Mouse (Mus musculus) hindbrain, embryonic 12.5 days (tissue): ENCODE measurements at regions not wholly inside any gene's neighbourhood (a gene's known extent, or its start where the extent isn't known, plus 50 kb on each side); places are given as distances from the start of the nearest gene placed in this dataset.

Experiments
- ATAC-seq: fragments of 200-750 bp; cut with Nextera tagmentation; 2 replicates; pipeline ENCODE4 v1.8.0; 2017; ENCODE audit warnings: moderate TSS enrichment; ENCODE audit not compliant: low FRiP score
- H3K27ac ChIP-seq: fragments of 300-500 bp; sonication (generic); 2 replicates; pipeline ENCODE4 v1.5.1; 2016; ENCODE audit warnings: mild to moderate bottlenecking
- H3K27me3 ChIP-seq: fragments of 300-500 bp; sonication (generic); 2 replicates; pipeline ENCODE4 v1.6.1; 2016; ENCODE audit warnings: mild to moderate bottlenecking
- H3K36me3 ChIP-seq: fragments of 300-500 bp; sonication (generic); 2 replicates; pipeline ENCODE4 v1.6.1; 2016; ENCODE audit warnings: mild to moderate bottlenecking
- H3K4me1 ChIP-seq: fragments of 300-500 bp; sonication (generic); 2 replicates; pipeline ENCODE4 v1.6.1; 2016
- H3K4me2 ChIP-seq: fragments of 300-500 bp; sonication (generic); replicated peaks from 2 replicates; pipeline ENCODE4 v1.6.1; 2016; ENCODE audit warnings: mild to moderate bottlenecking
- H3K4me3 ChIP-seq: fragments of 300-500 bp; sonication (generic); 2 replicates; pipeline ENCODE4 v1.5.1; 2016; ENCODE audit warnings: mild to moderate bottlenecking
- H3K9ac ChIP-seq: fragments of 300-500 bp; sonication (generic); 2 replicates; pipeline ENCODE4 v1.6.1; 2016; ENCODE audit warnings: mild to moderate bottlenecking, moderate library complexity
- H3K9me3 ChIP-seq: fragments of 300-500 bp; sonication (generic); replicated peaks from 2 replicates; pipeline ENCODE4 v1.6.1; 2016; ENCODE audit warnings: mild to moderate bottlenecking
- WGBS: fragments of 180-500 bp; shearing (Covaris S2); methylation state at CpG from one replicate; pipeline ENCODE4 v1.1.7; 2016; 5-methylcytosine and 5-hydroxymethylcytosine counted together

DNA sequence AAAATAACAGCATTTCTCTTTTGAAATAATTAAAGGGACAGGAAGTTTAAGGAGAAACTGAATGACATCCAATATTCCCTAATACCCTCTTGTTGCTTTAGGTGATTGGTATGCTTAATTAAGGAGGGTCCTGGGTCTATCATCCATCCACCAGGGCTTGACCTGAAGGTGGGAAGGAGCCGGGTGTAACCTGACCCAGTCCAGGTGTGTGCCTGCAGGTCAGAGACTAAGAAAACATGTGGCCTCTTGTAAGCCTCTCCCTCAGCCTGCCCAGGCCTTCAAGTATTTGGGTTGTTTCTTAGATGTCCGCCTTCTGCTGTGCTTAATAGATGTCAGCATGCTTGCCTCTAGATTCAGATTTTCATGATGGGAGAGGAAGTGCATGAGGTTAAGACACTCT, 74.7 kb upstream of the Gm10295 start:
- Histone ChIP-seq H3K4me1 (no peaks in the 10 kb centered on the region), H3K27ac (no peak overlapping the region), H3K4me2 (no peak overlapping the region), H3K9ac (no peak overlapping the region), H3K27me3 (no peaks in the 10 kb centered on the region), H3K36me3 (no peaks in the 10 kb centered on the region), H3K9me3 (no peaks in the 10 kb centered on the region), H3K4me3 (no peak overlapping the region)
- no peak for ATAC-seq
- WGBS: 57% methylated on average over 2 of the region's 2 CpGs

DNA sequence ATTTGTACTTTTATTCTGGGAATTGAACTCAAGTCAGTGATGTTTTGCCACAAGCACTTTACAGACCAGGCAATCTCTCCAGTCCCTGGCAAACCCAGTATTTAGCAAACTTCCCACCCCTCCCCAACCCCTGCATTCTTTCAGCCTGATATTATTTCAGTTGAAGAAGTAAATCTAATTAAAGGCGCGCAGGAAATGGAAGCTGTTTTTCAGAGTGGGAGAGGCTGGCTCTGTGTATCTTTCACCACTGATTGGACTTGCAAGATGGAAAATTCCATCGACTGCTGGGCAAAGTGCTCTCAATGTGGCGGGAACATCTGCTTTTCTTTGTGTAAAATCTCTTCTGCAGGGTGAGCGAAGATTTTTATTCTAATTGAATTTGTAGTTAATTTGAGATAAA, 68.0 kb upstream of the Gm10295 start:
- WGBS: 83% methylated on average over 5 of the region's 5 CpGs

DNA sequence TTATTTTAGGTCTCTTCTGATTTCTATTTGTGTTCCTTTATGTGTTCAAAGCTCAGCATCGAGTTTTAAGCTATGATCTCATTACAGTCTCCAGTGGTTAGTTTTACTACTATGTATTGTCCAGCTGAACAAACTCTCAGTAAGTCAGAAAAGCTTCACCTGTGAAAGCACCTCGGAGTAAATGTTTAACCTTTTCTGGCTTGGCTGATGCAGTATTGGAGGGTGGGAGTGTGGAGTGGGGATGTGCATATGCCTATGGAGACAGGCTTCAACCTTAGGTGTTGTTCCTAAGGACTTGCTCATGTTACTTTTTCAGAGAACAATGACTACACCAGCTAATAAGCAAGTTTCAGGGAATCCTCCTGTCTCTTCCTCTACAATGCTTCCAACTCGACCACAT, 67.6 kb upstream of the Gm10295 start:
- WGBS: 73% methylated on average over 3 of the region's 3 CpGs
- Histone ChIP-seq H3K4me3 (no peak overlapping the region), H3K27ac (no peak overlapping the region), H3K9ac (no peak overlapping the region), H3K4me1 (no peaks in the 10 kb centered on the region), H3K9me3 (no peaks in the 10 kb centered on the region), H3K36me3 (no peaks in the 10 kb centered on the region), H3K27me3 (no peaks in the 10 kb centered on the region), H3K4me2 (no peak overlapping the region)
- no peak for ATAC-seq

More for the DNA sequence above, 68.0 kb upstream of the Gm10295 start:
- Histone ChIP-seq H3K4me3 (no peak overlapping the region), H3K9me3 (no peaks in the 10 kb centered on the region), H3K9ac (no peak overlapping the region), H3K27ac (no peak overlapping the region), H3K4me1 (no peaks in the 10 kb centered on the region), H3K36me3 (no peaks in the 10 kb centered on the region), H3K27me3 (no peaks in the 10 kb centered on the region), H3K4me2 (no peak overlapping the region)
- ATAC-seq: no peak

DNA sequence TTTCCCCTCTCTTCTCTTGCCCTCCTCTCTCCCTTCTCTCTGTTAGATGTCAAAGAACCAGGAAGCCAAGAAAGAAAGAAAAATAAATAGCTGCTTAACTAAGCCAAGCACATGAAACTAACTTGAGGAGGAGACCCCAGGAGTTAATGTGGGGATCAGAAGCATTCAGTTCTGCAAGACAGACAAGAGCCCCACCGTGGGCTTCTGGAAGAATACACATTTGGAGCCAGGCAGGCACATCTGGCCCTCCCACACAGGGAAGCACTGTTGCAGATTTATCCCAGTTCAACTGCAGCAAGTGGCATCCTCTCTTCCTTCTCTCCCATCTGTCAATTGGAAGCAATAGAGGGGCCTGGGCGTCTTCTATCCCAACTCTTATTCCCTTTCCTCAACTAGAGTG, 63.5 kb upstream of the Gm10295 start:
- no peak overlapping the region for H3K9ac ChIP-seq
- peaks cover 6% of the 10 kb centered on the region; the same call in 1 of the 2 replicates for H3K27me3 ChIP-seq
- H3K4me2 ChIP-seq: no peak overlapping the region
- WGBS: 64% methylated on average over 2 of the region's 2 CpGs
- peaks cover 6% of the 10 kb centered on the region; the same call in 1 of the 2 replicates for H3K4me1 ChIP-seq
- H3K27ac ChIP-seq: no peak overlapping the region
- ATAC-seq: no peak
- H3K36me3 ChIP-seq: no peaks in the 10 kb centered on the region
- no peak overlapping the region for H3K4me3 ChIP-seq
- H3K9me3 ChIP-seq: no peaks in the 10 kb centered on the region

DNA sequence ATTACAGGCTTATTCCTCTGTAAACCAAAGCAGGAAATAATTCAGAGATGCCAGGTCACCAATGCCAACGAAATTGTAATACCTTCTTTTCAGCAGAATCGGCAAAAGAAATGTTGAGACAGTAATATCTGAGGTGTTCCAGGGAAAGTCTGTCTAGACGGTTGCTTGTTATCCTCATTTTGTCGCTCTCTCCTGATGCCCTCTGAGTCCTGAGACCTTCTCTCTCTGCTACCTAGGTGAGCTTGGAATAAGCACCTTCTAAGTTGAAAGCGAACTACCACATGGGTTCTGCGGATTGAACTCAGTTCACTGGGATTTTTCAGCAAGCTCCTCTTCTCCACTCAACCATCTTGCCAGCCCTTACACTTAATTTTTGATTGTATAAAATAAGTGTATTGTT, 61.8 kb upstream of the Gm10295 start:
- no peak overlapping the region for H3K4me2 ChIP-seq
- no peaks in the 10 kb centered on the region for H3K9me3 ChIP-seq
- no peak overlapping the region for H3K27ac ChIP-seq

DNA sequence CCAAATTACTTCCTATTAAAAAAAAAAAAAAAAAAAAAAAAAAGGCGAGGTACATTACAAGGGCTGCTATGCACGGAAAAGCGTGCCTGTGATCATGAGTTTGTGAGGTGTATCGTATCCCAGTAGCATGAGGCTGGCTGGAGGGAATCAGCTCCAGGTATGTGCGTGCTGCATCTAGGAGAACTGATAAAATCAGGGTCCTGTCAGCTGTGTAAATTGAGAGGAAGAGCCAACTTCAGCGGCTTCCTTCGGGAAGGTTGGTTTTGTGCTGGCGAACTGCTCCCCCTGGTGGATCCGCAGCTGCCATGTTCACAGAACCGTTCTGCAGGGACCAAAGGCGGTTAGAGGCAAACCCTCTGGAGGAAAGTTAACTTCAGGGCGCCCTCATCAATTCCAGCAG, 60.8 kb upstream of the Gm10295 start:
- no peaks in the 10 kb centered on the region for H3K9me3 ChIP-seq
- peak overlapping the region; percentile 25 for H3K4me3 ChIP-seq
- H3K4me1 ChIP-seq: peaks cover 6% of the 10 kb centered on the region; the same call in 1 of the 2 replicates
- no peak overlapping the region for H3K9ac ChIP-seq
- 5% methylated on average over 12 of the region's 12 CpGs for WGBS
- H3K27me3 ChIP-seq: peaks cover 6% of the 10 kb centered on the region; the same call in 1 of the 2 replicates
- peak; percentile 77 for ATAC-seq
- no peaks in the 10 kb centered on the region for H3K36me3 ChIP-seq
- peak overlapping the region; percentile 56 for H3K4me2 ChIP-seq
- no peak overlapping the region for H3K27ac ChIP-seq

More for the DNA sequence above, 61.8 kb upstream of the Gm10295 start:
- ATAC-seq: no peak
- WGBS: 87% methylated on average over 6 of the region's 6 CpGs
- H3K9ac ChIP-seq: no peak overlapping the region
- no peaks in the 10 kb centered on the region for H3K36me3 ChIP-seq
- no peak overlapping the region for H3K4me3 ChIP-seq
- H3K4me1 ChIP-seq: peaks cover 6% of the 10 kb centered on the region; the same call in 1 of the 2 replicates
- peaks cover 6% of the 10 kb centered on the region; the same call in 1 of the 2 replicates for H3K27me3 ChIP-seq

DNA sequence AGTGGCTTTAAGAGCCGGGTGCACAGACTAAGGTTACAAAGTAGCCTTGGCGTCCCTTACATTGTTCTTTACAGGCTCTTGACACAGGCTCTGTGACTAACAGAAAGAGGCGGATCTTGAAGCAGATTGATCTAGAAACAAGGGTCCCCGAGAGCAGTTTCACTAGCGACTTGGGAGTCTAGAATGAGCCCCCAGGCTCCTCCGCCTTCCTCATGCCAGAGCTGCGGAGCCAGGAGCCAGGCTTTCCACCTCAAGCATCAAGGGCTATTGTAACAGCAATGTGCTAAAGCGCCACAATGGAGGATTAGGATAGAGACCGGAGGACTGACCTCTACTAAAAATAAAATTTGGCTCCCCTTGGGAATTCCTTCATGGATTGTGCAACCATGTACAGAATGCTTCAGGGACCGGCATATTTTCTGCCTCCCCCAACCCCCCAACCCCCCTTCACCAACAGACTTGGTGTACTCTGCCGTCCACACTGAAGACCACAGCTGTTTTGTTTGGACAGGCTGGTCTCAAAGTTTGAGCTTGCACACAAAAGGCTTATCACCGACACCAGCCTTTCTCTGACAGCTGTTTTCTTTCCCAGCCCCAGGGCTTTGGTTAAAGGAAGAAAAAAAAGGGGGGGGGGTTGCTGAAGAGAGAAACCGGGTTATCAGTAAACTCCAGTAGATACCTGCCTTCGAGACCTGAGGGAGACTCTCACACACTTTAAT, 60.2 kb upstream of the Gm10295 start:
- peak; percentile 80 for ATAC-seq
- 5% methylated on average over 14 of the region's 14 CpGs for WGBS
- H3K9me3 ChIP-seq: no peaks in the 10 kb centered on the region
- peak overlapping the region; percentile 71 for H3K27ac ChIP-seq
- H3K27me3 ChIP-seq: peaks cover 7% of the 10 kb centered on the region; the same call in 1 of the 2 replicates
- H3K36me3 ChIP-seq: no peaks in the 10 kb centered on the region
- peak overlapping the region; percentile 25 for H3K4me3 ChIP-seq
- H3K4me2 ChIP-seq: peak overlapping the region; percentile 56
- H3K9ac ChIP-seq: peak overlapping the region; percentile 38; the same call in 1 of the 2 replicates
- peaks cover 6% of the 10 kb centered on the region; the same call in 1 of the 2 replicates for H3K4me1 ChIP-seq

DNA sequence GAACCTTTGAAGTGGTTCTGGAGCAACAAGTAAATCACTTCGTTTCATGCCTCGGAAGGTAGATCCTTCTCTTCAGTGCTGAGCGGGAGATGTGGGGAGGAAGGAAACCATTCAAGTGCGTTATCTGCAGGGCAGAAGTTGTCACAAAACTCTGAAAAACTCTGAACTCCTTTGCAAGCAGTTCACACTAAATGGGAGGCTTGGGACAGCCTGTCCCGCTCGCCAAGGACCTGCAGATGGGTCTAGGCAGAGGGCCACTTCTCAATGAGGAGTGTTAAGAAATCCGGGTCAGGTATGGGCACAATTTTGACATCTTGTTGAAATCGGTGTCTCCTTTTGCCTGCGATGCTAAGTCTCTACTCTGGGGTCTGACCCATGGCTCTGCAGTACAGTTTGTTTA, 58.6 kb upstream of the Gm10295 start:
- H3K4me2 ChIP-seq: no peak overlapping the region
- WGBS: 82% methylated on average over 9 of the region's 9 CpGs
- no peak overlapping the region for H3K27ac ChIP-seq
- H3K9ac ChIP-seq: no peak overlapping the region
- H3K27me3 ChIP-seq: peaks cover 9% of the 10 kb centered on the region; the same call in 1 of the 2 replicates
- H3K9me3 ChIP-seq: no peaks in the 10 kb centered on the region
- peaks cover 6% of the 10 kb centered on the region; the same call in 1 of the 2 replicates for H3K4me1 ChIP-seq
- no peak overlapping the region for H3K4me3 ChIP-seq
- ATAC-seq: no peak
- no peaks in the 10 kb centered on the region for H3K36me3 ChIP-seq

DNA sequence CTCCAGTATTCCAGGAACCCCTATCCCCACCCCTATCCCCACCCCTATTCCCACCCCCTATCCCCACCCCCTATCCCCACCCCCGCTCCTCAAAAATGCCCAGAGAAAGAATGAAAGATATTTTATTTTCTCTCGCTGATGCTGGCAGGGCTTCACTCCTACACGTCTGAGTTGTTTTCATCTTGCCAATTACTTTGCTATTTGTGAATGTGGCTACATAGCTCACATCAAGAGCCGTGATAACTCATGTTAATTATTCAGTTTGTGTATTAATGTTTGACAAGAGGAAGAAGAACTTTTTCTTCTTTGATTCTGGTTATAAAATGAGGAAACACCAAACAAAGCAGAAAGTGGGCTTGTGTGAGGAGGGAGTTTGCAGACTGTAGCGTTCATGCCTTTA, 57.8 kb upstream of the Gm10295 start:
- Histone ChIP-seq H3K4me1 (peaks cover 6% of the 10 kb centered on the region; the same call in 1 of the 2 replicates), H3K9ac (no peak overlapping the region), H3K4me3 (no peak overlapping the region), H3K4me2 (no peak overlapping the region), H3K27ac (no peak overlapping the region), H3K27me3 (peaks cover 9% of the 10 kb centered on the region; the same call in 1 of the 2 replicates), H3K36me3 (no peaks in the 10 kb centered on the region), H3K9me3 (no peaks in the 10 kb centered on the region)
- no peak for ATAC-seq
- WGBS: 57% methylated on average over 5 of the region's 5 CpGs

DNA sequence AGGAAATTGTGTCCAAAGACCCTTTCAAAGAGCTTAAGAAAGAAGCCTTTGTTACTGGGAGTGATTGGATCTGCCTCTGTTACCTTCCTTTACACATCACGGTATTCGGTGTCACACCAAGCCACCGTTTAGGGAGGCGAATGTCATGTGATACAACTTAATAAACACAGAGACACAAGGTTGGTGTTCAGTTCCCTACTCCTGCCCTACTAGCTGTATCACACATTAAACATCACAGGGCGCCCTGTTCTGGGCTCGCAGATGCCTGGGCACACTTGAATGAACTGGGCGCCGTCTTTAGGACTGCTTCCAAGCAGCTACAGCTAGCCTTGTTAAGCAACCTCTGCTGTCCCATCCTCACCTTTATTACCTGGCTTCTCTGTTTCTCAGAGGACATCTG, 55.0 kb upstream of the Gm10295 start:
- ATAC-seq: no peak
- Histone ChIP-seq H3K9me3 (no peaks in the 10 kb centered on the region), H3K27me3 (peaks cover 9% of the 10 kb centered on the region; the same call in 1 of the 2 replicates), H3K9ac (no peak overlapping the region), H3K4me1 (peaks cover 1% of the 10 kb centered on the region; the same call in 1 of the 2 replicates), H3K4me2 (no peak overlapping the region), H3K36me3 (no peaks in the 10 kb centered on the region), H3K4me3 (no peak overlapping the region), H3K27ac (no peak overlapping the region)
- 76% methylated on average over 8 of the region's 8 CpGs for WGBS
